Mouse (Mus musculus) ES-Bruce4 (cell line): ENCODE measurements around the gene Lpgat1.

ENCODE experiments used
- CTCF ChIP-seq: IDR thresholded peaks from one replicate; pipeline ENCODE4 v1.8.1; 2011; ENCODE audit warnings: low read depth, low read length
- EP300 ChIP-seq: IDR thresholded peaks from 2 replicates; pipeline ENCODE4 v1.6.1; 2011; ENCODE audit warnings: low read depth, low read length; ENCODE audit not compliant: insufficient read depth
- POLR2A ChIP-seq: IDR thresholded peaks from one replicate; pipeline ENCODE4 v1.8.1; 2011; ENCODE audit warnings: low read length; ENCODE audit not compliant: insufficient read depth

GRCm38 (mm10) chr1:191704535-191704934 lies 13.1 kb upstream of the Lpgat1 start:
- TF ChIP-seq CTCF (no peak), POLR2A (no peak), EP300 (no peak)
